Mouse (Mus musculus) testis, adult 2 months (tissue): ENCODE data around the gene Mymx.

Experiments used
- CTCF ChIP-seq: fragments of 200-500 bp; IDR thresholded peaks from 2 replicates; pipeline ENCODE4 v1.5.1; 2012; ENCODE audit warnings: low read depth, mild to moderate bottlenecking, inconsistent platforms, low read length, moderate library complexity; ENCODE audit not compliant: control insufficient read depth, insufficient read depth, insufficient replicate concordance
- POLR2A ChIP-seq: fragments of 200-500 bp; IDR thresholded peaks from 2 replicates; pipeline ENCODE4 v1.6.1; 2012; ENCODE audit warnings: low read depth, mild to moderate bottlenecking, inconsistent platforms, low read length, moderate library complexity; ENCODE audit not compliant: control insufficient read depth

- no peak for TF ChIP-seq CTCF
- no peak for TF ChIP-seq POLR2A
Measured at GRCm38 (mm10) chr17:45631940-45632339, 30.0 kb upstream of the Mymx start.
